7 mouse cellular contexts compared by ENCODE assay signal in the genomic region with DNA sequence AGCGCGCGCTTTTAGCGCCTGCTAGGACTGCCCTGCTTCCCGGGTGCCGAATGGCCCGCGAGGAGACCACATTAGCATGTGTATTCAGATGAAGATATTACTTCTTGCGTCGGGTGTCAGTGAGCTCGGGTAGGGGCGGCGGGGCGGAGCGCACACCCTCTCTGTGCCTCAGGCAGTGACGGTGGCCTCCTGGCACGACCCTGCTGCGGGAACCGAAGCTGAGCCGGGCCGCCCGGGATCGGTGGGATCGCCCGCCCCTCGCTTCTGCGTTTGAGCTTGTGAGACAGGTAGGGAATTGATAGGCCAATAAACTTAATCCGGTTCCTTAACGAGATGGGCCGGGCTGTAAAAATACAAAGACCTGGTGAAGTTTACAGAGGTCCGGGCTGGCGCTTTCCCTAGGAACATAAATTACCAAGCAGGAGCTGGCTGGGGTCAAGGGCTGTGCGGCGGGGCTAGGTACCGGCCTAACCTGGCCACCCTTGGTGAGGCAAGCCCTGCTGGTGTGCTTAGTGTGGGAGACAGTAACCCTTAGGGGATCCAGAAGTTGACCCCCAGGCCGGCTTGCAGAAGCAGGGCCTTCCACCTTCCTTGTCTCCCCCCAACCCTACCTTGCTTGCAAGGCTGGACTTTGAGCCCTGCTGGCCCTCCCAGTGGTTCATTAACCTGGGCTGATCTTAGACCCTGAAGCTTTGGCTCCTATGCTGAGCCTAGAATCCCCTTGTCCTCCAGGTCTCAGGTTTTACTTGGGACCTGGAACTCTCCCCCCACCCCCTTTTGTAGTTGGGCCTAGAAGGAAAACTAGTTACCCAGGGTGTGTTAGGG. TPM values are rescaled to one million over a fixed set of nuclear protein-coding genes. Genes with fewer than 3 reads are reported as not detected.
DNase-seq lines count a peak whose midpoint lies in the region; ATAC-seq and TF ChIP-seq lines count a peak whose summit lies in the region.

No protein-coding gene starts in this region.

- H3K4me2 ChIP-seq in hindbrain, embryonic 15.5 days, result peak overlapping the region; percentile 93
- peak overlapping the region; percentile 82 for H3K4me2 ChIP-seq in liver, embryonic 13.5 days

- peaks cover 99% of the 10 kb centered on the region for H3K27me3 ChIP-seq in E14TG2a.4 (ENCODE audit: insufficient read depth, low read length)
- 0 out of 2 replicates have a peak, but pooled peaks cover 4% of the 10 kb centered on the region for H3K27me3 ChIP-seq in hindbrain, embryonic 15.5 days
- H3K27me3 ChIP-seq in liver, embryonic 13.5 days, result peaks cover 79% of the 10 kb centered on the region

- TF ChIP-seq CTCF in E14TG2a.4 (conservative IDR thresholded peaks at IDR 0.05; ENCODE audit: low read length), result no peak

- no peak overlapping the region for H3K27ac ChIP-seq in ES-E14 (ENCODE audit: insufficient read depth, low read depth, low read length, poor library complexity, severe bottlenecking)
- peak overlapping the region; percentile 64; the same call in 1 of the 2 replicates for H3K27ac ChIP-seq in hindbrain, embryonic 15.5 days (replicated peaks)
- H3K27ac ChIP-seq in liver, embryonic 13.5 days, result peak overlapping the region; percentile 55; the same call in 1 of the 2 replicates

- H3K9ac ChIP-seq in ES-E14 (ENCODE audit: insufficient read depth, low read depth, low read length, poor library complexity, severe bottlenecking), result no peak overlapping the region
- peak overlapping the region; percentile 63 for H3K9ac ChIP-seq in hindbrain, embryonic 15.5 days
- peak overlapping the region; percentile 67; the same call in 1 of the 2 replicates for H3K9ac ChIP-seq in liver, embryonic 13.5 days

- DNase-seq in ES-E14 (ENCODE audit: low read depth, low spot score), result no peak
- no peak for DNase-seq in liver, embryonic 13.5 days
- no peak for DNase-seq in MN1 (ENCODE audit: low spot score)
- no peak for DNase-seq in urinary bladder, postnatal 36 days (ENCODE audit: low spot score in 2 of 2)
- DNase-seq in adrenal gland, postnatal 36 days, result no peak

- WGBS in hindbrain, embryonic 15.5 days, result 2% methylated on average over 36 of the region's 36 CpGs
- 12% methylated on average over 36 of the region's 36 CpGs for WGBS in liver, embryonic 13.5 days (ENCODE audit: insufficient replicate concordance)

- H3K36me3 ChIP-seq in E14TG2a.4 (ENCODE audit: insufficient read depth, low read length) (no peaks in the 10 kb centered on the region), ES-E14 (ENCODE audit: control insufficient read depth, insufficient read depth, low read length, poor library complexity, severe bottlenecking) (no peaks in the 10 kb centered on the region)
- H3K36me3 ChIP-seq in hindbrain, embryonic 15.5 days, result no peaks in the 10 kb centered on the region
- H3K36me3 ChIP-seq in liver, embryonic 13.5 days, result no peaks in the 10 kb centered on the region

- 0 out of 2 replicates have a peak, but pooled peaks have one; percentile 24 for ATAC-seq in hindbrain, embryonic 15.5 days (ENCODE audit: low FRiP score, low read depth)
- ATAC-seq in liver, embryonic 13.5 days (ENCODE audit: low read depth), result no peak

- H3K4me3 ChIP-seq in E14TG2a.4 (replicated peaks; ENCODE audit: low read length), result peak overlapping the region; percentile 78
- H3K4me3 ChIP-seq in ES-E14 (ENCODE audit: insufficient read depth in 1 of 2, low read depth in 1 of 2, low read length in 2 of 2, poor library complexity in 1 of 2, severe bottlenecking in 1 of 2), result peak overlapping the region; percentile 26 to 55
- H3K4me3 ChIP-seq in hindbrain, embryonic 15.5 days, result peak overlapping the region; percentile 53
- peak overlapping the region; percentile 65 for H3K4me3 ChIP-seq in liver, embryonic 13.5 days (replicated peaks)

- H3K9me3 ChIP-seq in E14TG2a.4 (ENCODE audit: low read length) (no peaks in the 10 kb centered on the region), ES-E14 (ENCODE audit: control insufficient read depth, insufficient read depth, low read depth, low read length) (no peaks in the 10 kb centered on the region)
- H3K9me3 ChIP-seq in hindbrain, embryonic 15.5 days, result no peaks in the 10 kb centered on the region
- H3K9me3 ChIP-seq in liver, embryonic 13.5 days (replicated peaks), result no peaks in the 10 kb centered on the region

- in situ Hi-C loops in ES-E14 (cut with MboI; ENCODE audit: low sequenced_read_pairs in 2 of 2, unreplicated experiment in 2 of 2), result loop anchor here in 1 of 2 experiments (10.0 to 25.0 kb wide), 2 partner anchors 289 to 1663 kb away; partner anchors contain the start of genes Hmx1 and Nkx1-1

- H3K4me1 ChIP-seq in E14TG2a.4 (replicated peaks; ENCODE audit: low read depth, low read length), result peaks cover 26% of the 10 kb centered on the region
- H3K4me1 ChIP-seq in ES-E14 (ENCODE audit: control insufficient read depth in 2 of 2, insufficient read depth in 2 of 2, low read length in 2 of 2, poor library complexity in 1 of 2), result peaks cover 0 to 7% of the 10 kb centered on the region in 2 experiments; a peak in 1 of 4 replicates
- peaks cover 30% of the 10 kb centered on the region for H3K4me1 ChIP-seq in hindbrain, embryonic 15.5 days (replicated peaks)
- peaks cover 38% of the 10 kb centered on the region for H3K4me1 ChIP-seq in liver, embryonic 13.5 days (replicated peaks)

TF ChIP-seq in ES-E14, 5 proteins besides CTCF, POLR2A, EP300 and RAD21:
- TF ChIP-seq MAFK (IDR thresholded peaks at IDR 0.05; ENCODE audit: insufficient read depth, low read depth, low read length) (no peak), ZNF384 (IDR thresholded peaks at IDR 0.05; ENCODE audit: low read depth, low read length) (no peak), HCFC1 (IDR thresholded peaks at IDR 0.05; ENCODE audit: borderline replicate concordance, insufficient read depth, low read length) (no peak), ZC3H11A (IDR thresholded peaks at IDR 0.05; ENCODE audit: borderline replicate concordance, low read depth, low read length) (no peak), CHD2 (IDR thresholded peaks at IDR 0.05; ENCODE audit: low read depth, low read length) (no peak)

RNA-seq across cellular contexts. Expression of gene Fgfr3, which starts 2.4 kb away (rescaled TPM):
- total RNA-seq in ES-E14 (2012; rRNA removed), result 3.9 and 5.1 TPM in 2 replicates
- polyA plus RNA-seq in hindbrain, embryonic 15.5 days (2015; fragmentation: Nextera tagmentation; extraction: Ambion mirVana), result 39.4 and 40.5 TPM in 2 replicates
- 1.7 and 2.7 TPM in 2 replicates for polyA plus RNA-seq in liver, embryonic 13.5 days (2015; fragmentation: Nextera tagmentation; extraction: Ambion mirVana)
- 1 to 10 TPM; 2.4 to 3.8 TPM for total RNA-seq in adrenal gland, postnatal 36 days (2021)

RNA-seq across cellular contexts. Expression of gene Letm1, which starts 58.8 kb away (rescaled TPM):
- 36.5 and 49.4 TPM in 2 replicates for total RNA-seq in ES-E14 (2012; rRNA removed)
- polyA plus RNA-seq in hindbrain, embryonic 15.5 days (2015; fragmentation: Nextera tagmentation; extraction: Ambion mirVana), result 72.8 and 76.7 TPM in 2 replicates
- polyA plus RNA-seq in liver, embryonic 13.5 days (2015; fragmentation: Nextera tagmentation; extraction: Ambion mirVana), result 23.5 and 24.7 TPM in 2 replicates
- 100 to 1,000 TPM; 132 to 134 TPM for total RNA-seq in adrenal gland, postnatal 36 days (2021)
